Mouse (Mus musculus) spleen, adult 2 months (tissue): ENCODE results near the gene Slit3.

ENCODE experiments used
- CTCF ChIP-seq: fragments of 200-500 bp; IDR thresholded peaks from 2 replicates; pipeline ENCODE4 v1.5.1; 2011; ENCODE audit warnings: mild to moderate bottlenecking, inconsistent platforms; ENCODE audit not compliant: insufficient read depth, insufficient read length, insufficient replicate concordance; ENCODE audit errors: extremely low read depth
- POLR2A ChIP-seq: fragments of 200-500 bp; IDR thresholded peaks from 2 replicates; pipeline ENCODE4 v1.6.1; 2011; ENCODE audit warnings: low read depth, low read length, inconsistent platforms

GRCm38 (mm10) chr11:35593146-35594034 is 472.4 kb downstream of the Slit3 start:
- no peak for TF ChIP-seq CTCF
- TF ChIP-seq POLR2A: no peak
